Mouse (Mus musculus): ENCODE data around the gene Sema3b. TPM values are rescaled to one million over a fixed set of nuclear protein-coding genes. Genes with fewer than 3 reads are reported as not detected.

The Sema3b gene
- polyA plus RNA-seq, 1 experiment from 2014 or later: 8.4 TPM

GRCm38 (mm10) chr9:107644495-107645152 is 35.6 kb upstream of the Sema3b start:
- Histone ChIP-seq H3K4me2 (peak overlapping the region; percentile 69), H3K4me1 (peaks cover 16% of the 10 kb centered on the region), H3K36me3 (no peaks in the 10 kb centered on the region), H3K4me3 (peak overlapping the region; percentile 43), H3K9ac (peak overlapping the region; percentile 72), H3K9me3 (no peaks in the 10 kb centered on the region), H3K27ac (peak overlapping the region; percentile 72), H3K27me3 (no peaks in the 10 kb centered on the region)
- 5% methylated on average over 35 of the region's 35 CpGs for WGBS
- peak; percentile 79 for ATAC-seq (ENCODE audit: insufficient number of reproducible peaks, insufficient read depth, low FRiP score, low TSS enrichment, low read depth)

GRCm38 (mm10) chr9:107643544-107644214 is 34.6 kb upstream of the Sema3b start:
- no peak overlapping the region for H3K27ac ChIP-seq
- H3K4me2 ChIP-seq: peak overlapping the region; percentile 69; the same call in 1 of the 2 replicates
- H3K4me1 ChIP-seq: peaks cover 16% of the 10 kb centered on the region
- no peaks in the 10 kb centered on the region for H3K36me3 ChIP-seq
- H3K27me3 ChIP-seq: no peaks in the 10 kb centered on the region
- H3K4me3 ChIP-seq: no peak overlapping the region
- H3K9me3 ChIP-seq: no peaks in the 10 kb centered on the region
- WGBS: 94% methylated on average over 13 of the region's 13 CpGs
- H3K9ac ChIP-seq: no peak overlapping the region
- no peak for ATAC-seq (ENCODE audit: insufficient number of reproducible peaks, insufficient read depth, low FRiP score, low TSS enrichment, low read depth)

- ATAC-seq (ENCODE audit: insufficient number of reproducible peaks, insufficient read depth, low FRiP score, low TSS enrichment, low read depth): no peak
- Histone ChIP-seq H3K27me3 (no peaks in the 10 kb centered on the region), H3K4me1 (peaks cover 20% of the 10 kb centered on the region), H3K9me3 (no peaks in the 10 kb centered on the region), H3K4me3 (no peak overlapping the region), H3K4me2 (no peak overlapping the region), H3K36me3 (no peaks in the 10 kb centered on the region), H3K27ac (no peak overlapping the region), H3K9ac (peak overlapping the region; percentile 44; the same call in 1 of the 2 replicates)
- 36% methylated on average over 8 of the region's 8 CpGs for WGBS
Measured at GRCm38 (mm10) chr9:107641666-107642065, 32.6 kb upstream of the Sema3b start.

- 35% methylated on average over 8 of the region's 8 CpGs for WGBS
- H3K9ac ChIP-seq: no peak overlapping the region
- H3K36me3 ChIP-seq: no peaks in the 10 kb centered on the region
- ATAC-seq (ENCODE audit: insufficient number of reproducible peaks, insufficient read depth, low FRiP score, low TSS enrichment, low read depth): no peak
- H3K27ac ChIP-seq: peak overlapping the region; percentile 34; the same call in 1 of the 2 replicates
- H3K4me2 ChIP-seq: no peak overlapping the region
- peaks cover 27% of the 10 kb centered on the region for H3K4me1 ChIP-seq
- no peaks in the 10 kb centered on the region for H3K9me3 ChIP-seq
- no peak overlapping the region for H3K4me3 ChIP-seq
- no peaks in the 10 kb centered on the region for H3K27me3 ChIP-seq
Measured at GRCm38 (mm10) chr9:107640257-107640772, 31.3 kb upstream of the Sema3b start.

GRCm38 (mm10) chr9:107637070-107637469 is 28.0 kb upstream of the Sema3b start:
- WGBS: 36% methylated on average over 7 of the region's 7 CpGs
- Histone ChIP-seq H3K4me3 (no peak overlapping the region), H3K4me2 (no peak overlapping the region), H3K36me3 (no peaks in the 10 kb centered on the region), H3K4me1 (peaks cover 32% of the 10 kb centered on the region), H3K27me3 (no peaks in the 10 kb centered on the region), H3K9ac (no peak overlapping the region), H3K9me3 (no peaks in the 10 kb centered on the region), H3K27ac (no peak overlapping the region)
- ATAC-seq (ENCODE audit: insufficient number of reproducible peaks, insufficient read depth, low FRiP score, low TSS enrichment, low read depth): no peak

GRCm38 (mm10) chr9:107635279-107636028 is 26.4 kb upstream of the Sema3b start, which contains the start of gene Gnai2:
Gnai2 (minus strand) TSS chr9:107635367.
- Histone ChIP-seq H3K9ac (peak within 1 kb of the TSS; percentile 93), H3K4me1 (peaks cover 48% of the 10 kb centered on the region), H3K27ac (peak within 1 kb of the TSS; percentile 91), H3K4me3 (peak within 1 kb of the TSS; percentile 84), H3K4me2 (peak within 1 kb of the TSS; percentile 99), H3K36me3 (peaks cover 5% of the 10 kb centered on the region; the same call in 1 of the 2 replicates), H3K9me3 (no peaks in the 10 kb centered on the region), H3K27me3 (no peaks in the 10 kb centered on the region)
- 3% methylated on average over 38 of the region's 38 CpGs for WGBS
- ATAC-seq (ENCODE audit: insufficient number of reproducible peaks, insufficient read depth, low FRiP score, low TSS enrichment, low read depth): peak; percentile 92

- H3K27ac ChIP-seq: peak overlapping the region; percentile 91
- no peak for ATAC-seq (ENCODE audit: insufficient number of reproducible peaks, insufficient read depth, low FRiP score, low TSS enrichment, low read depth)
- H3K4me3 ChIP-seq: peak overlapping the region; percentile 84
- peak overlapping the region; percentile 99 for H3K4me2 ChIP-seq
- H3K9me3 ChIP-seq: no peaks in the 10 kb centered on the region
- WGBS: under 1% methylated on average over 35 of the region's 35 CpGs
- H3K9ac ChIP-seq: peak overlapping the region; percentile 93
- H3K27me3 ChIP-seq: no peaks in the 10 kb centered on the region
- peaks cover 6% of the 10 kb centered on the region; the same call in 1 of the 2 replicates for H3K36me3 ChIP-seq
- H3K4me1 ChIP-seq: peaks cover 56% of the 10 kb centered on the region
Measured at GRCm38 (mm10) chr9:107634406-107635278, 25.6 kb upstream of the Sema3b start.

- peak overlapping the region; percentile 84 for H3K4me3 ChIP-seq
- peak overlapping the region; percentile 99 for H3K4me2 ChIP-seq
- peak overlapping the region; percentile 93 for H3K9ac ChIP-seq
- H3K9me3 ChIP-seq: no peaks in the 10 kb centered on the region
- H3K27ac ChIP-seq: peak overlapping the region; percentile 91
- 1% methylated on average over 15 of the region's 15 CpGs for WGBS
- ATAC-seq (ENCODE audit: insufficient number of reproducible peaks, insufficient read depth, low FRiP score, low TSS enrichment, low read depth): no peak
- no peaks in the 10 kb centered on the region for H3K27me3 ChIP-seq
- peaks cover 13% of the 10 kb centered on the region for H3K36me3 ChIP-seq
- H3K4me1 ChIP-seq: peaks cover 64% of the 10 kb centered on the region
Measured at GRCm38 (mm10) chr9:107633661-107634405, 24.8 kb upstream of the Sema3b start.

GRCm38 (mm10) chr9:107633091-107633660 is 24.1 kb upstream of the Sema3b start:
- H3K4me3 ChIP-seq: peak overlapping the region; percentile 84
- 2% methylated on average over 33 of the region's 33 CpGs for WGBS
- H3K9me3 ChIP-seq: no peaks in the 10 kb centered on the region
- peak overlapping the region; percentile 91 for H3K27ac ChIP-seq
- peak overlapping the region; percentile 99 for H3K4me2 ChIP-seq
- H3K36me3 ChIP-seq: peaks cover 18% of the 10 kb centered on the region
- 0 out of 2 replicates have a peak, but pooled peaks have one; percentile 10 for ATAC-seq (ENCODE audit: insufficient number of reproducible peaks, insufficient read depth, low FRiP score, low TSS enrichment, low read depth)
- H3K4me1 ChIP-seq: peaks cover 71% of the 10 kb centered on the region
- H3K27me3 ChIP-seq: no peaks in the 10 kb centered on the region
- peak overlapping the region; percentile 93 for H3K9ac ChIP-seq

- ATAC-seq (ENCODE audit: insufficient number of reproducible peaks, insufficient read depth, low FRiP score, low TSS enrichment, low read depth): no peak
- peaks cover 78% of the 10 kb centered on the region for H3K4me1 ChIP-seq
- WGBS: 74% methylated on average over 6 of the region's 6 CpGs
- H3K9ac ChIP-seq: peak overlapping the region; percentile 93
- no peaks in the 10 kb centered on the region for H3K27me3 ChIP-seq
- H3K4me2 ChIP-seq: peak overlapping the region; percentile 99
- H3K9me3 ChIP-seq: no peaks in the 10 kb centered on the region
- peak overlapping the region; percentile 91 for H3K27ac ChIP-seq
- H3K4me3 ChIP-seq: peak overlapping the region; percentile 84
- H3K36me3 ChIP-seq: peaks cover 22% of the 10 kb centered on the region
Measured at GRCm38 (mm10) chr9:107632478-107632877, 23.4 kb upstream of the Sema3b start.

All from embryonic facial prominence, embryonic 13.5 days (tissue).